Mouse (Mus musculus): Measurements from ENCODE around the gene Slc12a9.

- peak; percentile 58 to 77 for TF ChIP-seq CTCF (conservative IDR thresholded peaks at IDR 0.05 in 1 of 2, IDR thresholded peaks at IDR 0.05 in 1 of 2; ENCODE audit: low read depth in 2 of 2, low read length in 2 of 2)
- no peak for TF ChIP-seq CHD2 (IDR thresholded peaks at IDR 0.05; ENCODE audit: low read length)
- TF ChIP-seq NELFE (IDR thresholded peaks at IDR 0.05; ENCODE audit: low read depth, low read length): peak; percentile 20; the same call in 1 of the 2 replicates
- TF ChIP-seq EP300 (IDR thresholded peaks at IDR 0.05; ENCODE audit: low read length): no peak
- TF ChIP-seq MAZ (IDR thresholded peaks at IDR 0.05; ENCODE audit: low read depth, low read length): no peak
- no peak for TF ChIP-seq ZKSCAN1 (IDR thresholded peaks at IDR 0.05; ENCODE audit: borderline replicate concordance, low read depth, low read length)
- peak; percentile 87 for TF ChIP-seq MAX (IDR thresholded peaks at IDR 0.05; ENCODE audit: low read length)
- no peak for TF ChIP-seq POLR2A (IDR thresholded peaks at IDR 0.05; ENCODE audit: low read depth, low read length)
- no peak for TF ChIP-seq CHD1 (IDR thresholded peaks at IDR 0.05; ENCODE audit: low read depth, low read length)
- no peak for TF ChIP-seq POLR2AphosphoS2 (IDR thresholded peaks at IDR 0.05; ENCODE audit: low read depth, low read length)
- no peak for TF ChIP-seq ZNF384 (IDR thresholded peaks at IDR 0.05; ENCODE audit: low read depth, low read length)
Measured at GRCm38 (mm10) chr5:137381152-137381551, 47.8 kb upstream of the Slc12a9 start.
